Mouse (Mus musculus): ENCODE data around the gene Hoxd11. TPM values are rescaled to one million over a fixed set of nuclear protein-coding genes. Genes with fewer than 3 reads are reported as not detected.

Hoxd11 gene
- polyA plus RNA-seq, 1 experiment from 2014 or later: not detected

- Histone ChIP-seq H3K4me2 (replicated peaks) (peak overlapping the region; percentile 47), H3K9me3 (replicated peaks) (no peaks in the 10 kb centered on the region), H3K27me3 (peaks cover 96% of the 10 kb centered on the region), H3K4me1 (peaks cover 15% of the 10 kb centered on the region), H3K27ac (no peak overlapping the region), H3K4me3 (peak overlapping the region; percentile 27), H3K36me3 (no peaks in the 10 kb centered on the region), H3K9ac (0 out of 2 replicates have a peak overlapping the region, but pooled peaks have one; percentile 13)
- WGBS: under 1% methylated on average over 72 of the region's 74 CpGs
- ATAC-seq (ENCODE audit: low FRiP score): 0 out of 2 replicates have a peak, but pooled peaks have one; percentile 40
Measured at GRCm38 (mm10) chr2:74668370-74669229, 10.8 kb upstream of the Hoxd11 start.

GRCm38 (mm10) chr2:74669230-74669578, 10.2 kb upstream of the Hoxd11 start:
- 2% methylated on average over 3 of the region's 3 CpGs for WGBS
- ATAC-seq (ENCODE audit: low FRiP score): no peak

GRCm38 (mm10) chr2:74669650-74670235, 9.6 kb upstream of the Hoxd11 start:
- peaks cover 15% of the 10 kb centered on the region for H3K4me1 ChIP-seq
- peaks cover 96% of the 10 kb centered on the region for H3K27me3 ChIP-seq
- no peaks in the 10 kb centered on the region for H3K36me3 ChIP-seq
- H3K4me3 ChIP-seq: no peak overlapping the region
- no peak for ATAC-seq (ENCODE audit: low FRiP score)
- no peak overlapping the region for H3K27ac ChIP-seq
- H3K9me3 ChIP-seq (replicated peaks): no peaks in the 10 kb centered on the region
- WGBS: 2% methylated on average over 14 of the region's 14 CpGs
- H3K4me2 ChIP-seq (replicated peaks): no peak overlapping the region
- H3K9ac ChIP-seq: no peak overlapping the region

More at GRCm38 (mm10) chr2:74669230-74669578, 10.2 kb upstream of the Hoxd11 start:
- Histone ChIP-seq H3K4me3 (no peak overlapping the region), H3K27me3 (peaks cover 96% of the 10 kb centered on the region), H3K4me1 (peaks cover 15% of the 10 kb centered on the region), H3K36me3 (no peaks in the 10 kb centered on the region), H3K4me2 (replicated peaks) (no peak overlapping the region), H3K9me3 (replicated peaks) (no peaks in the 10 kb centered on the region), H3K27ac (no peak overlapping the region), H3K9ac (no peak overlapping the region)

- no peaks in the 10 kb centered on the region for H3K9me3 ChIP-seq (replicated peaks)
- H3K27me3 ChIP-seq: peaks cover 97% of the 10 kb centered on the region
- ATAC-seq (ENCODE audit: low FRiP score): no peak
- H3K4me1 ChIP-seq: peaks cover 15% of the 10 kb centered on the region
- no peak overlapping the region for H3K4me3 ChIP-seq
- H3K9ac ChIP-seq: no peak overlapping the region
- under 1% methylated on average over 3 of the region's 3 CpGs for WGBS
- H3K36me3 ChIP-seq: no peaks in the 10 kb centered on the region
- H3K4me2 ChIP-seq (replicated peaks): no peak overlapping the region
- H3K27ac ChIP-seq: no peak overlapping the region
Measured at GRCm38 (mm10) chr2:74670632-74671188, 8.6 kb upstream of the Hoxd11 start.

GRCm38 (mm10) chr2:74671847-74672246, 7.5 kb upstream of the Hoxd11 start:
- Histone ChIP-seq H3K9ac (no peak overlapping the region), H3K4me1 (peaks cover 15% of the 10 kb centered on the region), H3K4me3 (no peak overlapping the region), H3K9me3 (replicated peaks) (no peaks in the 10 kb centered on the region), H3K27ac (no peak overlapping the region), H3K4me2 (replicated peaks) (no peak overlapping the region), H3K27me3 (peaks cover 98% of the 10 kb centered on the region), H3K36me3 (no peaks in the 10 kb centered on the region)
- ATAC-seq (ENCODE audit: low FRiP score): no peak
- WGBS: 4% methylated on average over 5 of the region's 5 CpGs

GRCm38 (mm10) chr2:74672481-74673362, 6.6 kb upstream of the Hoxd11 start:
- Histone ChIP-seq H3K4me1 (peaks cover 13% of the 10 kb centered on the region), H3K36me3 (no peaks in the 10 kb centered on the region), H3K27ac (no peak overlapping the region), H3K4me3 (peak overlapping the region; percentile 19), H3K9ac (no peak overlapping the region), H3K4me2 (replicated peaks) (peak overlapping the region; percentile 44), H3K27me3 (peaks cover 98% of the 10 kb centered on the region), H3K9me3 (replicated peaks) (no peaks in the 10 kb centered on the region)
- ATAC-seq (ENCODE audit: low FRiP score): peak; percentile 52; the same call in 1 of the 2 replicates
- under 1% methylated on average over 40 of the region's 40 CpGs for WGBS

- Histone ChIP-seq H3K4me3 (no peak overlapping the region), H3K4me2 (replicated peaks) (no peak overlapping the region), H3K27me3 (peaks cover 98% of the 10 kb centered on the region), H3K27ac (no peak overlapping the region), H3K9ac (no peak overlapping the region), H3K4me1 (peaks cover 4% of the 10 kb centered on the region; the same call in 1 of the 2 replicates), H3K9me3 (replicated peaks) (no peaks in the 10 kb centered on the region), H3K36me3 (no peaks in the 10 kb centered on the region)
- 1% methylated on average over 24 of the region's 24 CpGs for WGBS
- no peak for ATAC-seq (ENCODE audit: low FRiP score)
Measured at GRCm38 (mm10) chr2:74673835-74674425, 5.4 kb upstream of the Hoxd11 start.

GRCm38 (mm10) chr2:74674881-74675665, 4.3 kb upstream of the Hoxd11 start, which contains the start of gene Hoxd12:
Gene Hoxd12 (plus strand): TSS chr2:74675013.
- H3K4me3 ChIP-seq: no peak within 1 kb of the TSS
- H3K4me1 ChIP-seq: peaks cover 4% of the 10 kb centered on the region; the same call in 1 of the 2 replicates
- no peaks in the 10 kb centered on the region for H3K36me3 ChIP-seq
- H3K27me3 ChIP-seq: peaks cover 98% of the 10 kb centered on the region
- no peak within 1 kb of the TSS for H3K9ac ChIP-seq
- 2% methylated on average over 47 of the region's 47 CpGs for WGBS
- H3K9me3 ChIP-seq (replicated peaks): no peaks in the 10 kb centered on the region
- ATAC-seq (ENCODE audit: low FRiP score): no peak
- no peak within 1 kb of the TSS for H3K27ac ChIP-seq
- no peak within 1 kb of the TSS for H3K4me2 ChIP-seq (replicated peaks)

- Histone ChIP-seq H3K27me3 (peaks cover 100% of the 10 kb centered on the region), H3K4me1 (peaks cover 4% of the 10 kb centered on the region; the same call in 1 of the 2 replicates), H3K4me2 (replicated peaks) (no peak overlapping the region), H3K36me3 (no peaks in the 10 kb centered on the region), H3K9me3 (replicated peaks) (no peaks in the 10 kb centered on the region), H3K9ac (no peak overlapping the region), H3K4me3 (no peak overlapping the region), H3K27ac (no peak overlapping the region)
- ATAC-seq (ENCODE audit: low FRiP score): no peak
- WGBS: 5% methylated on average over 23 of the region's 24 CpGs
Measured at GRCm38 (mm10) chr2:74675666-74676282, 3.6 kb upstream of the Hoxd11 start.

- H3K9ac ChIP-seq: no peak overlapping the region
- no peak for ATAC-seq (ENCODE audit: low FRiP score)
- WGBS: 0% methylated on average over 9 of the region's 9 CpGs
Measured at GRCm38 (mm10) chr2:74676376-74677052, 2.8 kb upstream of the Hoxd11 start.

More at GRCm38 (mm10) chr2:74676376-74677052, 2.8 kb upstream of the Hoxd11 start:
- Histone ChIP-seq H3K9me3 (replicated peaks) (no peaks in the 10 kb centered on the region), H3K4me1 (peaks cover 5% of the 10 kb centered on the region; the same call in 1 of the 2 replicates), H3K4me3 (no peak overlapping the region), H3K27ac (no peak overlapping the region), H3K36me3 (no peaks in the 10 kb centered on the region), H3K27me3 (peaks cover 100% of the 10 kb centered on the region), H3K4me2 (replicated peaks) (no peak overlapping the region)
